Mouse (Mus musculus) kidney, adult 2 months (tissue): ENCODE measurements around the gene Oas2.

Experiments
- CTCF ChIP-seq: fragments of 200-500 bp; conservative IDR thresholded peaks from 2 replicates; pipeline ENCODE4 v1.5.1; 2011; ENCODE audit warnings: low read depth, mild to moderate bottlenecking, control low read depth, low read length, moderate library complexity, mixed read lengths; ENCODE audit not compliant: insufficient read depth, insufficient read length
- POLR2A ChIP-seq: fragments of 200-500 bp; IDR thresholded peaks from one replicate; pipeline ENCODE4 v1.6.1; 2011; ENCODE audit warnings: low read depth, low read length, control low read depth

- TF ChIP-seq CTCF (no peak), POLR2A (no peak)
Measured at GRCm38 (mm10) chr5:120729319-120729718, 20.3 kb downstream of the Oas2 start.
